Mouse (Mus musculus): ENCODE measurements around the gene Filip1l. TPM values are rescaled to one million over a fixed set of nuclear protein-coding genes. Genes with fewer than 3 reads are reported as not detected.

Gene Filip1l
- polyA plus RNA-seq, 1 experiment from 2014 or later, result 2.2 TPM

DNA sequence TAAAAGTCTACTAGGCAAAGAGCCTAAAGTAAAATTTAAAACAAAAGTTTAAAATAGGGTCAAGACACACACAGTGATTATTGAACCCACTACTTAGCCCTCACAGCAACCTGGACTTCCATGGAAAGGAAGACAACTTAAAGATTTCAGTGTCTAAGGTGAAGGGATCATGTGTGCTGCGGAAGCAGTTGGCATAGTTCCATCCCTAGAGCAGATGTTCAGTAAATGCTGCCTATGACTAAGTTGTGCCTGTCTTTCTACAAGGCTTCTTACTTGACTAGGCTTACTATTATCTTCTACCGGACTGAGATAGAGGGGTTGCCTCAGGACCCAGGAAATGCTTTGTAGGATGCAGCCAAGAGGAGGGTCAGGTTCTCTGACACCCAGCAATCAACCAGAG, 203.4 kb downstream of the Filip1l start:
- no peak for ATAC-seq
- Histone ChIP-seq H3K27ac (ENCODE audit: low read length) (no peak overlapping the region), H3K4me2 (ENCODE audit: low read length) (no peak overlapping the region), H3K27me3 (ENCODE audit: control insufficient read depth, insufficient read depth, low read depth, low read length) (no peaks in the 10 kb centered on the region), H3K36me3 (ENCODE audit: control insufficient read depth, insufficient read depth, low read length) (no peaks in the 10 kb centered on the region), H3K4me1 (ENCODE audit: control insufficient read depth, insufficient read depth, low read length) (no peaks in the 10 kb centered on the region), H3K4me3 (ENCODE audit: low read depth, low read length) (no peak overlapping the region), H3K9me3 (replicated peaks; ENCODE audit: control insufficient read depth, low read length, poor library complexity, severe bottlenecking) (no peaks in the 10 kb centered on the region), H3K9ac (ENCODE audit: low read depth, low read length) (no peak overlapping the region)
- WGBS, result 87% methylated on average over 2 of the region's 2 CpGs

DNA sequence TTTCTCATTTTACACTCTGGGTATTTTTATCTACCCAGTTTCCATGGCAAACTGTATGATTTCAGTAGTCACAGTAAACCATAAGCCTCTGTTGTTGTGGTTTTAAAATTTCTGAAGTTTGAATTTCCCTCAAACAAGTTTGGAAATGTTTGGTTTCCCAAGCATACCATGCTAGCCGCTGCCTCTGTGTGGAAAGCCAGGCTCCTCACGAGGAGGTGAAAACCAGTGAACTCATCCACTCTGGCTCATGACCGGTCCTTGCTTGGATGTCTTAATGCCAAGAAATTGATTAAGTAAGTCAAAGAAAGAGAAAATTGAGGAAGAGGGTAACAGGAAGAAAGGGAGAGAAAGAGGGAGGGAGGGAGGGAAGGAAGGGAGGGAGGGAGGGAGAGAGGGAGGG, 205.4 kb downstream of the Filip1l start:
- no peaks in the 10 kb centered on the region for H3K27me3 ChIP-seq (ENCODE audit: control insufficient read depth, insufficient read depth, low read depth, low read length)
- H3K9ac ChIP-seq (ENCODE audit: low read depth, low read length), result no peak overlapping the region
- H3K9me3 ChIP-seq (replicated peaks; ENCODE audit: control insufficient read depth, low read length, poor library complexity, severe bottlenecking), result no peaks in the 10 kb centered on the region
- WGBS, result 94% methylated on average over 3 of the region's 3 CpGs
- no peak for ATAC-seq
- H3K36me3 ChIP-seq (ENCODE audit: control insufficient read depth, insufficient read depth, low read length), result no peaks in the 10 kb centered on the region
- H3K4me1 ChIP-seq (ENCODE audit: control insufficient read depth, insufficient read depth, low read length), result no peaks in the 10 kb centered on the region
- H3K27ac ChIP-seq (ENCODE audit: low read length), result no peak overlapping the region
- no peak overlapping the region for H3K4me2 ChIP-seq (ENCODE audit: low read length)
- H3K4me3 ChIP-seq (ENCODE audit: low read depth, low read length), result no peak overlapping the region

DNA sequence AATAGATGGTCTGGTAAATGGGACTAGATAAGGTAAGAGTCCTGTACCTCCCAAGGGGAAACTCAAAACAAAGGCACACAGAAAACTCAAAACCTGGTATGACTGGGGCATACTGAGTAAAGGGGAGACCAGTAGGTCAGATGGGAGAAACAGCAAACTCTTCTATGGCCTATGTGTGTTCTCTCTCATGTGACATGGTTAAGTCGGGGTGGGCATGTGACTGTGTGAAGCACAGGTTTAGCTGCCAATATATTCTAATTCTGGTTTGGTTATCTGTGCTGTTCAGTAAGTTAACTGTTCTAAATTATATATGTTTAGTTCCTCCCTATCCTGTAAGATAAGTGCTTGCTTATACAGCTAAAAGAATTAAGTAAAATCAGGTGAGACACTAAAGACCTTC, 207.3 kb downstream of the Filip1l start:
- Histone ChIP-seq H3K36me3 (ENCODE audit: control insufficient read depth, insufficient read depth, low read length) (no peaks in the 10 kb centered on the region), H3K4me3 (ENCODE audit: low read depth, low read length) (no peak overlapping the region), H3K9me3 (replicated peaks; ENCODE audit: control insufficient read depth, low read length, poor library complexity, severe bottlenecking) (no peaks in the 10 kb centered on the region), H3K4me2 (ENCODE audit: low read length) (no peak overlapping the region), H3K27ac (ENCODE audit: low read length) (no peak overlapping the region), H3K4me1 (ENCODE audit: control insufficient read depth, insufficient read depth, low read length) (no peaks in the 10 kb centered on the region), H3K9ac (ENCODE audit: low read depth, low read length) (no peak overlapping the region), H3K27me3 (ENCODE audit: control insufficient read depth, insufficient read depth, low read depth, low read length) (no peaks in the 10 kb centered on the region)
- ATAC-seq, result no peak
- WGBS, result 90% methylated on average over 1 of the region's 1 CpGs

DNA sequence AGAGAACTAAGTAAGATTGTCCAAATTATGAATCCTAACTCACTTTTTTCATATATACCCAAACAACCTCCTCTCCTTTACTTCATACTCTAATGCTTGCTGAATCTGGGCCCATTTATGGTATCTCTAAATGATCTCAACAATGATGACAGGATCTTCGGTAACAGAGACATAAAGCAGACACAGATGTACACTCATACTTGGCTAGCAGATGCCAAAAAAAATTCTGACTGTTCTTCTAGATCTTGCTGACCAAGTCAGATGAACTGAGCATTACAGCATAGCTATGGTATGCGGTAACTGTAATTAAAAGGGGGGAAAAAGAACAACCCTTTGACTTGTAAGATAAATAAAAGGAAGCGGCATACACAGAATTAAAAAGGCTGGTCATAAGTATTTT, 210.6 kb downstream of the Filip1l start:
- Histone ChIP-seq H3K4me3 (ENCODE audit: low read depth, low read length) (no peak overlapping the region), H3K9ac (ENCODE audit: low read depth, low read length) (no peak overlapping the region), H3K27ac (ENCODE audit: low read length) (no peak overlapping the region), H3K9me3 (replicated peaks; ENCODE audit: control insufficient read depth, low read length, poor library complexity, severe bottlenecking) (no peaks in the 10 kb centered on the region), H3K4me2 (ENCODE audit: low read length) (no peak overlapping the region), H3K27me3 (ENCODE audit: control insufficient read depth, insufficient read depth, low read depth, low read length) (no peaks in the 10 kb centered on the region), H3K4me1 (ENCODE audit: control insufficient read depth, insufficient read depth, low read length) (no peaks in the 10 kb centered on the region), H3K36me3 (ENCODE audit: control insufficient read depth, insufficient read depth, low read length) (no peaks in the 10 kb centered on the region)
- WGBS, result 94% methylated on average over 3 of the region's 3 CpGs
- no peak for ATAC-seq

DNA sequence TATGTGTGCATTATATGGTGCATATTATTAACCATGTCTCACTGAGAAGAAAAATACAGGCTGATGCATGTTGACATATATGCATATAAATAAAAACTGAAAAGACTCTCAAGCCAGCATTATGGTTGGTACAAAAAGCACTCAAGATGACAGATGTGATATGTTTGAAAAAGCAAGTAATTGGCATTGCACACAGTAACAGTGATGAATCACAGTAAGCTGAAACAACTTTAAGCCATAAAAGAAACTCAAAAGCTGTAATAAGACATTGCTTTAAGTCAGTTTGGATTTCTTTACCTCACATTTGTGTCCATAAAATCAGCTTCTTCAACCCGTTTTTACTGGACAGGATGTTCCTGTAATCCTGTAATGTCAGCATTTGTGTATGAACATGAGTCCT, 211.9 kb downstream of the Filip1l start:
- WGBS, result 76% methylated on average over 1 of the region's 1 CpGs
- no peak overlapping the region for H3K9ac ChIP-seq (ENCODE audit: low read depth, low read length)
- no peaks in the 10 kb centered on the region for H3K4me1 ChIP-seq (ENCODE audit: control insufficient read depth, insufficient read depth, low read length)
- no peaks in the 10 kb centered on the region for H3K36me3 ChIP-seq (ENCODE audit: control insufficient read depth, insufficient read depth, low read length)
- no peaks in the 10 kb centered on the region for H3K9me3 ChIP-seq (replicated peaks; ENCODE audit: control insufficient read depth, low read length, poor library complexity, severe bottlenecking)
- no peaks in the 10 kb centered on the region for H3K27me3 ChIP-seq (ENCODE audit: control insufficient read depth, insufficient read depth, low read depth, low read length)
- no peak overlapping the region for H3K4me2 ChIP-seq (ENCODE audit: low read length)
- H3K27ac ChIP-seq (ENCODE audit: low read length), result no peak overlapping the region
- H3K4me3 ChIP-seq (ENCODE audit: low read depth, low read length), result no peak overlapping the region
- no peak for ATAC-seq

DNA sequence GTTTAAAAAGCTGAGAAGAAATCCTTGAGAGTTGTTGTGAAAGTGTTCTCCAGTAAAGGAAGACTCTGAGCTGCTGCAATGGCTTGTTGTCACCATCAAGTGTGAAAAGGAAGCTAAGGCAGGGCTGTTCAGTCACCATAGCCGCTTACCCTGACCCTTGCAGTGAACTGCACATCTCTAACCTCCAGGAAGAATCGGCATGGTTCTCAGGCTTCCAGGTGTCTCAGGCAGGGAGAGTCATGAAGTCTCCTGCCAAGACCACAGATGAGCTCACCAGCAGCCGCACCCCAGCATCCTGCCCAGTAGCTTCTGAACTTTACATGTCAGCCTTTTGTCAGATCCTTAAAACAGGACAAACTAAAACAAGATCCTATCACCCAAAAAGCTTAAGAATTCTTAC, 213.3 kb downstream of the Filip1l start:
- no peaks in the 10 kb centered on the region for H3K27me3 ChIP-seq (ENCODE audit: control insufficient read depth, insufficient read depth, low read depth, low read length)
- H3K4me2 ChIP-seq (ENCODE audit: low read length), result no peak overlapping the region
- ATAC-seq, result no peak
- no peak overlapping the region for H3K9ac ChIP-seq (ENCODE audit: low read depth, low read length)
- WGBS, result 92% methylated on average over 3 of the region's 3 CpGs
- no peaks in the 10 kb centered on the region for H3K9me3 ChIP-seq (replicated peaks; ENCODE audit: control insufficient read depth, low read length, poor library complexity, severe bottlenecking)
- no peak overlapping the region for H3K4me3 ChIP-seq (ENCODE audit: low read depth, low read length)
- H3K4me1 ChIP-seq (ENCODE audit: control insufficient read depth, insufficient read depth, low read length), result no peaks in the 10 kb centered on the region
- no peak overlapping the region for H3K27ac ChIP-seq (ENCODE audit: low read length)
- no peaks in the 10 kb centered on the region for H3K36me3 ChIP-seq (ENCODE audit: control insufficient read depth, insufficient read depth, low read length)

DNA sequence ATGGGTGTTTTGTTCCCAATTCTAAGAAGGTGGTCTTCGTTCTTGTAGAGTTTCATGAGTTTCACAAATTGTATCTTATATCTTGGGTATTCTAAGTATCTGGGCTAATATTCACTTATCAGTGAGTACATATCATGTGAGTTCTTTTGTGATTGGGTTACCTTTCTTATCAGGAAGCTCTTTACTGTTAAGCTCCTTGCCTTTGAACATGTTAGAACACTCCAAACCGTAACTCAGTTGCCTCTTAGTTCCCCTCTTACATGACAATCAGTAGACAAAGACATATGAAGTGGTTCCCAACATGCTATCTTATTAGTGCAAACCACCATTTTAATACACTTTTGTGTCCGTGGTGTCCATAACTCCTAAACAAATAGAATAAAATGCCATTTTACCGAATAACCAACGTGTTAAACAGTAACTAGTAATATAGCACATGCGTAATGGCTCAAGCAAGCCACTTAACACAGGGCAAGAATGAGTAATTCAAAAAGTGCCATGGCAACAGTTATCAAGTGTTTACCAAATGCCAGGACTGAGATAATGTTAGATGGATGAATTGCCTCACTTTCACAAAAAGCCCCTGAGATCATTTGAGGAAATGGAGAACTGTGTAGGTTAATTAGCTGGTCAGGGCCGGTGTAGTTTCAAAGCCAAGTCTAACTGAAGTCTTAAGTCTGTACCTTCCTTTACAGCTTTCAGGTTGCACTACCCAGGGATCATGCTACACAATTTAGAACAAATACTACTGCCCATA, 215.9 kb downstream of the Filip1l start:
- WGBS, result 93% methylated on average over 7 of the region's 7 CpGs
- Histone ChIP-seq H3K27me3 (ENCODE audit: control insufficient read depth, insufficient read depth, low read depth, low read length) (no peaks in the 10 kb centered on the region), H3K9me3 (replicated peaks; ENCODE audit: control insufficient read depth, low read length, poor library complexity, severe bottlenecking) (no peaks in the 10 kb centered on the region), H3K4me1 (ENCODE audit: control insufficient read depth, insufficient read depth, low read length) (no peaks in the 10 kb centered on the region), H3K9ac (ENCODE audit: low read depth, low read length) (no peak overlapping the region), H3K36me3 (ENCODE audit: control insufficient read depth, insufficient read depth, low read length) (no peaks in the 10 kb centered on the region), H3K4me3 (ENCODE audit: low read depth, low read length) (no peak overlapping the region), H3K27ac (ENCODE audit: low read length) (no peak overlapping the region), H3K4me2 (ENCODE audit: low read length) (no peak overlapping the region)
- ATAC-seq, result no peak

DNA sequence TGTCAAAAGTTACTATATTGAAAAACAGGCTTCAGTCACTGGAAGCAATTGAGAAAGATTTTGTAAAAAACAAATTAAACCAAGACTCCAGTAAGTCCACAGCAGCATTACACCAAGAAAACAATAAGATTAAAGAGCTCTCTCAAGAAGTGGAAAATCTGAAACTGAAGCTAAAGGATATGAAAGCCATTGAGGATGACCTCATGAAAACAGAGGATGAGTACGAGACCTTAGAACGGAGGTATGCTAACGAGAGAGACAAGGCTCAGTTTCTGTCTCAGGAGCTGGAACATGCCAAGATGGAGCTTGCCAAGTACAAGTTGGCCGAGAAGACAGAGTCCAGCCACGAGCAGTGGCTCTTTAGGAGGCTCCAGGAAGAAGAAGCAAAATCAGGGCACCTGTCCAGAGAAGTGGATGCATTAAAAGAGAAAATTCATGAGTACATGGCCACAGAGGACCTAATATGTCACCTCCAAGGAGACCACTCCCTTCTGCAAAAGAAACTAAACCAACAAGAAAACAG, 218.0 kb downstream of the Filip1l start:
- no peak overlapping the region for H3K4me2 ChIP-seq (ENCODE audit: low read length)
- no peak for ATAC-seq
- H3K4me3 ChIP-seq (ENCODE audit: low read depth, low read length), result no peak overlapping the region
- no peaks in the 10 kb centered on the region for H3K4me1 ChIP-seq (ENCODE audit: control insufficient read depth, insufficient read depth, low read length)
- no peak overlapping the region for H3K9ac ChIP-seq (ENCODE audit: low read depth, low read length)
- H3K27ac ChIP-seq (ENCODE audit: low read length), result no peak overlapping the region
- H3K27me3 ChIP-seq (ENCODE audit: control insufficient read depth, insufficient read depth, low read depth, low read length), result no peaks in the 10 kb centered on the region
- no peaks in the 10 kb centered on the region for H3K36me3 ChIP-seq (ENCODE audit: control insufficient read depth, insufficient read depth, low read length)
- 93% methylated on average over 5 of the region's 5 CpGs for WGBS
- H3K9me3 ChIP-seq (replicated peaks; ENCODE audit: control insufficient read depth, low read length, poor library complexity, severe bottlenecking), result no peaks in the 10 kb centered on the region

DNA sequence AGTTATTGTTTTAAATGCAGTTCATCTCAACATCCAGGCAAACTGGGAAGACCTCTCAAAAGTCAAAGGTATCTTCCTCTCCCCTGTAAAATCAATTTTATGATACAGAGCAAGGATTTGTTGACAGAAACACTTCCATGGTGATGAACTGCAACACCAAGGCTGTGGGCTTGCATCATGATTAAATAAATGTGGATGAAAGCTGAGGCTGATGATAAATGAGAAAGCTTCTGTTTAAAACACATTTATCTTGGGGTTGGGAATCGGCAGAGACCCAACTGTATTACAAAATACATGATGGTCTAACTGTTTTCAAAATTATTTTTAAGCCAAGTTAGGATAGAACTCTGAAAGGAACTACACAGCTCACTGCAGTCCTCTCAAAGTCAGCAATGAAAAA, 220.9 kb downstream of the Filip1l start:
- Histone ChIP-seq H3K4me3 (ENCODE audit: low read depth, low read length) (no peak overlapping the region), H3K27ac (ENCODE audit: low read length) (no peak overlapping the region), H3K4me1 (ENCODE audit: control insufficient read depth, insufficient read depth, low read length) (no peaks in the 10 kb centered on the region), H3K9ac (ENCODE audit: low read depth, low read length) (no peak overlapping the region), H3K36me3 (ENCODE audit: control insufficient read depth, insufficient read depth, low read length) (no peaks in the 10 kb centered on the region), H3K9me3 (replicated peaks; ENCODE audit: control insufficient read depth, low read length, poor library complexity, severe bottlenecking) (no peaks in the 10 kb centered on the region), H3K27me3 (ENCODE audit: control insufficient read depth, insufficient read depth, low read depth, low read length) (no peaks in the 10 kb centered on the region), H3K4me2 (ENCODE audit: low read length) (no peak overlapping the region)
- no peak for ATAC-seq
- 88% methylated on average over 1 of the region's 1 CpGs for WGBS
